Mouse (Mus musculus) adipocyte (in vitro differentiated cells): Measurements from ENCODE around the gene Zfp644.

Source experiments
- DNase-seq: peaks from one replicate; pipeline ENCODE4 v3.0.0-alpha.2; 2016; ENCODE audit warnings: low spot score

Gene Zfp644

GRCm38 (mm10) chr5:106597472-106597871 is 99.6 kb downstream of the Zfp644 start:
- no peak for DNase-seq

GRCm38 (mm10) chr5:106594388-106594787 is 102.7 kb downstream of the Zfp644 start:
- DNase-seq: peak; percentile 22

- DNase-seq: peak; percentile 35
These were observed 106.4 kb downstream of the Zfp644 start for GRCm38 (mm10) chr5:106590686-106591085.

GRCm38 (mm10) chr5:106589670-106590069 is 107.4 kb downstream of the Zfp644 start:
- peak; percentile 12 for DNase-seq

- peak; percentile 69 for DNase-seq
These were observed 108.1 kb downstream of the Zfp644 start for GRCm38 (mm10) chr5:106589006-106589405.

- no peak for DNase-seq
These were observed 116.1 kb downstream of the Zfp644 start for GRCm38 (mm10) chr5:106580943-106581342.

- DNase-seq: peak; percentile 32
These were observed 119.7 kb downstream of the Zfp644 start for GRCm38 (mm10) chr5:106577237-106577888.

- no peak for DNase-seq
These were observed 122.0 kb downstream of the Zfp644 start for GRCm38 (mm10) chr5:106575098-106575497.

GRCm38 (mm10) chr5:106574560-106574946 is 122.5 kb downstream of the Zfp644 start:
- DNase-seq: peak; percentile 70

- DNase-seq: peak; percentile 26
These were observed 123.1 kb downstream of the Zfp644 start for GRCm38 (mm10) chr5:106573742-106574559.
